Mouse (Mus musculus): ENCODE measurements around the gene Dhx16. TPM values are rescaled to one million over a fixed set of nuclear protein-coding genes. Genes with fewer than 3 reads are reported as not detected.

The Dhx16 gene
- polyA plus RNA-seq, 1 experiment from 2014 or later: 31.1 TPM

GRCm38 (mm10) chr17:35860831-35861197, 18.8 kb upstream of the Dhx16 start:
- peaks cover 26% of the 10 kb centered on the region for H3K27me3 ChIP-seq
- peaks cover 28% of the 10 kb centered on the region for H3K36me3 ChIP-seq (replicated peaks)
- ATAC-seq (ENCODE audit: insufficient read depth): peak; percentile 35; the same call in 1 of the 2 replicates
- H3K27ac ChIP-seq (replicated peaks): peak overlapping the region; percentile 85; the same call in 1 of the 2 replicates
- no peaks in the 10 kb centered on the region for H3K9me3 ChIP-seq (replicated peaks)
- peak overlapping the region; percentile 82 for H3K4me2 ChIP-seq
- peaks cover 39% of the 10 kb centered on the region for H3K4me1 ChIP-seq (replicated peaks)
- H3K9ac ChIP-seq: peak overlapping the region; percentile 82
- 5% methylated on average over 12 of the region's 12 CpGs for WGBS (ENCODE audit: insufficient replicate concordance)
- H3K4me3 ChIP-seq (replicated peaks): peak overlapping the region; percentile 90

- H3K9ac ChIP-seq: peak within 1 kb of the TSS; percentile 82
- H3K36me3 ChIP-seq (replicated peaks): peaks cover 28% of the 10 kb centered on the region
- peak within 1 kb of the TSS; percentile 85 for H3K27ac ChIP-seq (replicated peaks)
- WGBS (ENCODE audit: insufficient replicate concordance): under 1% methylated on average over 47 of the region's 47 CpGs
- H3K27me3 ChIP-seq: peaks cover 31% of the 10 kb centered on the region
- H3K4me2 ChIP-seq: peak within 1 kb of the TSS; percentile 82
- peaks cover 44% of the 10 kb centered on the region for H3K4me1 ChIP-seq (replicated peaks)
- peak within 1 kb of the TSS; percentile 90 for H3K4me3 ChIP-seq (replicated peaks)
- H3K9me3 ChIP-seq (replicated peaks): no peaks in the 10 kb centered on the region
- peak; percentile 95 for ATAC-seq (ENCODE audit: insufficient read depth)
Observed at GRCm38 (mm10) chr17:35861198-35861857, 18.3 kb upstream of the Dhx16 start, which contains the start of gene Nrm. Nrm (plus strand) TSS chr17:35861318.

GRCm38 (mm10) chr17:35864832-35865353, 14.7 kb upstream of the Dhx16 start:
- whole genome bisulfite sequencing (ENCODE audit: insufficient replicate concordance): 33% methylated on average over 10 of the region's 10 CpGs
- Histone ChIP-seq H3K4me2 (peak overlapping the region; percentile 78), H3K27me3 (peaks cover 67% of the 10 kb centered on the region), H3K27ac (replicated peaks) (peak overlapping the region; percentile 75; the same call in 1 of the 2 replicates), H3K36me3 (replicated peaks) (0 out of 2 replicates have a peak, but pooled peaks cover 4% of the 10 kb centered on the region), H3K4me1 (replicated peaks) (peaks cover 71% of the 10 kb centered on the region), H3K4me3 (replicated peaks) (peak overlapping the region; percentile 58), H3K9ac (0 out of 2 replicates have a peak overlapping the region, but pooled peaks have one; percentile 44), H3K9me3 (replicated peaks) (no peaks in the 10 kb centered on the region)
- ATAC-seq (ENCODE audit: insufficient read depth): no peak

- Histone ChIP-seq H3K4me3 (replicated peaks) (peak within 1 kb of the TSS; percentile 58), H3K9ac (peak within 1 kb of the TSS; percentile 44), H3K27me3 (peaks cover 75% of the 10 kb centered on the region), H3K4me2 (peak within 1 kb of the TSS; percentile 78), H3K9me3 (replicated peaks) (no peaks in the 10 kb centered on the region), H3K36me3 (replicated peaks) (0 out of 2 replicates have a peak, but pooled peaks cover 4% of the 10 kb centered on the region), H3K27ac (replicated peaks) (peak within 1 kb of the TSS; percentile 75), H3K4me1 (replicated peaks) (peaks cover 67% of the 10 kb centered on the region)
- WGBS (ENCODE audit: insufficient replicate concordance): under 1% methylated on average over 48 of the region's 48 CpGs
- no peak for ATAC-seq (ENCODE audit: insufficient read depth)
Observed at GRCm38 (mm10) chr17:35865481-35866280, 13.9 kb upstream of the Dhx16 start, which contains the start of gene Ppp1r18. Ppp1r18 (plus strand) TSS chr17:35865593.

GRCm38 (mm10) chr17:35866281-35866831, 13.3 kb upstream of the Dhx16 start:
- Histone ChIP-seq H3K4me2 (peak overlapping the region; percentile 78), H3K9me3 (replicated peaks) (no peaks in the 10 kb centered on the region), H3K9ac (peak overlapping the region; percentile 44), H3K27me3 (peaks cover 81% of the 10 kb centered on the region), H3K4me1 (replicated peaks) (peaks cover 64% of the 10 kb centered on the region), H3K27ac (replicated peaks) (peak overlapping the region; percentile 75), H3K36me3 (replicated peaks) (peaks cover 7% of the 10 kb centered on the region; the same call in 1 of the 2 replicates), H3K4me3 (replicated peaks) (peak overlapping the region; percentile 58)
- under 1% methylated on average over 37 of the region's 38 CpGs for WGBS (ENCODE audit: insufficient replicate concordance)
- peak; percentile 13; the same call in 1 of the 2 replicates for ATAC-seq (ENCODE audit: insufficient read depth)

- ATAC-seq (ENCODE audit: insufficient read depth): no peak
- Histone ChIP-seq H3K27ac (replicated peaks) (peak overlapping the region; percentile 82), H3K9me3 (replicated peaks) (no peaks in the 10 kb centered on the region), H3K4me2 (peak overlapping the region; percentile 78), H3K9ac (peak overlapping the region; percentile 44), H3K4me3 (replicated peaks) (peak overlapping the region; percentile 58), H3K4me1 (replicated peaks) (peaks cover 61% of the 10 kb centered on the region), H3K27me3 (peaks cover 83% of the 10 kb centered on the region), H3K36me3 (replicated peaks) (peaks cover 8% of the 10 kb centered on the region; the same call in 1 of the 2 replicates)
- 4% methylated on average over 26 of the region's 26 CpGs for WGBS (ENCODE audit: insufficient replicate concordance)
Observed at GRCm38 (mm10) chr17:35866911-35867890, 12.4 kb upstream of the Dhx16 start.

GRCm38 (mm10) chr17:35868165-35868820, 11.3 kb upstream of the Dhx16 start:
- WGBS (ENCODE audit: insufficient replicate concordance): 11% methylated on average over 17 of the region's 17 CpGs
- Histone ChIP-seq H3K4me3 (replicated peaks) (peak overlapping the region; percentile 58), H3K9me3 (replicated peaks) (no peaks in the 10 kb centered on the region), H3K9ac (peak overlapping the region; percentile 44), H3K4me2 (peak overlapping the region; percentile 78), H3K27me3 (peaks cover 86% of the 10 kb centered on the region), H3K27ac (replicated peaks) (peak overlapping the region; percentile 82), H3K4me1 (replicated peaks) (peaks cover 71% of the 10 kb centered on the region), H3K36me3 (replicated peaks) (peaks cover 8% of the 10 kb centered on the region; the same call in 1 of the 2 replicates)
- no peak for ATAC-seq (ENCODE audit: insufficient read depth)

- H3K4me3 ChIP-seq (replicated peaks): peak overlapping the region; percentile 58
- H3K9me3 ChIP-seq (replicated peaks): no peaks in the 10 kb centered on the region
- no peak for ATAC-seq (ENCODE audit: insufficient read depth)
- peaks cover 8% of the 10 kb centered on the region; the same call in 1 of the 2 replicates for H3K36me3 ChIP-seq (replicated peaks)
- peak overlapping the region; percentile 44; the same call in 1 of the 2 replicates for H3K9ac ChIP-seq
- H3K4me2 ChIP-seq: peak overlapping the region; percentile 78
- H3K27me3 ChIP-seq: peaks cover 80% of the 10 kb centered on the region
- H3K27ac ChIP-seq (replicated peaks): peak overlapping the region; percentile 82
- 3% methylated on average over 7 of the region's 7 CpGs for WGBS (ENCODE audit: insufficient replicate concordance)
- H3K4me1 ChIP-seq (replicated peaks): peaks cover 77% of the 10 kb centered on the region
Observed at GRCm38 (mm10) chr17:35868961-35869345, 10.7 kb upstream of the Dhx16 start.

GRCm38 (mm10) chr17:35869346-35870067, 10.1 kb upstream of the Dhx16 start:
- WGBS (ENCODE audit: insufficient replicate concordance): 7% methylated on average over 7 of the region's 7 CpGs
- Histone ChIP-seq H3K4me3 (replicated peaks) (peak overlapping the region; percentile 58), H3K4me1 (replicated peaks) (peaks cover 79% of the 10 kb centered on the region), H3K27me3 (peaks cover 74% of the 10 kb centered on the region), H3K27ac (replicated peaks) (peak overlapping the region; percentile 82), H3K9me3 (replicated peaks) (no peaks in the 10 kb centered on the region), H3K4me2 (peak overlapping the region; percentile 78), H3K36me3 (replicated peaks) (peaks cover 6% of the 10 kb centered on the region; the same call in 1 of the 2 replicates), H3K9ac (0 out of 2 replicates have a peak overlapping the region, but pooled peaks have one; percentile 44)
- ATAC-seq (ENCODE audit: insufficient read depth): peak; percentile 48

Data from liver, embryonic 15.5 days (tissue).